ENCODE assay signal across 22 mouse cellular contexts in genomic region chr19:12465530-12466144, GRCm38 (mm10). TPM values are rescaled to one million over a fixed set of nuclear protein-coding genes. Genes with fewer than 3 reads are reported as not detected.
A peak's percentile ranks its signal among the peaks of the same experiment; 100 is the strongest.
DNase-seq lines count a peak whose midpoint lies in the region; ATAC-seq lines count a peak whose summit lies in the region.
"Had no signal": no experiment of that assay in that cellular context is flagged by ENCODE, and none has a peak within 500 bp of the region (broad histone marks: within the 10 kb centered on the region; RNA-seq: fewer than 3 reads in every experiment).

No protein-coding gene starts in this region.

- no peak overlapping the region for H3K4me2 ChIP-seq in forebrain, embryonic 11.5 days (ENCODE audit: low read depth, low read length, severe bottlenecking)
- no peak overlapping the region for H3K4me2 ChIP-seq in forebrain, embryonic 16.5 days (ENCODE audit: low read length)
- H3K4me2 ChIP-seq in midbrain, embryonic 13.5 days (replicated peaks) = no peak overlapping the region
- no peak overlapping the region for H3K4me2 ChIP-seq in midbrain, embryonic 16.5 days (ENCODE audit: low read length)
- H3K4me2 ChIP-seq: limb, embryonic 13.5 days had no signal

- H3K4me3 ChIP-seq in forebrain, embryonic 11.5 days (ENCODE audit: low read depth, low read length) = no peak overlapping the region
- no peak overlapping the region for H3K4me3 ChIP-seq in forebrain, embryonic 16.5 days (replicated peaks; ENCODE audit: low read length)
- H3K4me3 ChIP-seq in midbrain, embryonic 13.5 days (replicated peaks) = no peak overlapping the region
- H3K4me3 ChIP-seq in midbrain, embryonic 16.5 days (ENCODE audit: low read depth, low read length) = no peak overlapping the region
- peak overlapping the region; percentile 72 for H3K4me3 ChIP-seq in macrophage (ENCODE audit: inconsistent target)
- H3K4me3 ChIP-seq: limb, embryonic 13.5 days; liver, embryonic 15.5 days had no signal

- no peak overlapping the region for H3K27ac ChIP-seq in forebrain, embryonic 11.5 days (ENCODE audit: low read depth, low read length)
- no peak overlapping the region for H3K27ac ChIP-seq in forebrain, embryonic 16.5 days (ENCODE audit: low read length)
- no peak overlapping the region for H3K27ac ChIP-seq in midbrain, embryonic 13.5 days
- no peak overlapping the region for H3K27ac ChIP-seq in midbrain, embryonic 16.5 days (ENCODE audit: low read length)
- H3K27ac ChIP-seq in macrophage = peak overlapping the region; percentile 99
- H3K27ac ChIP-seq: limb, embryonic 13.5 days; liver, embryonic 15.5 days had no signal

- 93% methylated on average over 10 of the region's 10 CpGs for WGBS in forebrain, embryonic 11.5 days
- WGBS in forebrain, embryonic 16.5 days = 93% methylated on average over 10 of the region's 10 CpGs
- 94% methylated on average over 10 of the region's 10 CpGs for WGBS in midbrain, embryonic 13.5 days
- WGBS in midbrain, embryonic 16.5 days = 93% methylated on average over 10 of the region's 10 CpGs
- WGBS in macrophage (ENCODE audit: missing documents) = 77% methylated on average over 10 of the region's 10 CpGs

- H3K27me3 ChIP-seq in forebrain, embryonic 11.5 days (ENCODE audit: control insufficient read depth, insufficient read depth, low read length) = no peaks in the 10 kb centered on the region
- no peaks in the 10 kb centered on the region for H3K27me3 ChIP-seq in forebrain, embryonic 16.5 days (replicated peaks; ENCODE audit: control insufficient read depth, insufficient read depth, low read length)
- no peaks in the 10 kb centered on the region for H3K27me3 ChIP-seq in midbrain, embryonic 13.5 days
- H3K27me3 ChIP-seq in midbrain, embryonic 16.5 days (ENCODE audit: control insufficient read depth, insufficient read depth, low read depth, low read length) = no peaks in the 10 kb centered on the region
- H3K27me3 ChIP-seq: limb, embryonic 13.5 days; liver, embryonic 15.5 days had no signal

- no peaks in the 10 kb centered on the region for H3K9me3 ChIP-seq in forebrain, embryonic 11.5 days (ENCODE audit: control insufficient read depth, low read length)
- no peaks in the 10 kb centered on the region for H3K9me3 ChIP-seq in forebrain, embryonic 16.5 days (ENCODE audit: control insufficient read depth, low read length)
- no peaks in the 10 kb centered on the region for H3K9me3 ChIP-seq in midbrain, embryonic 13.5 days
- H3K9me3 ChIP-seq in midbrain, embryonic 16.5 days (replicated peaks; ENCODE audit: control insufficient read depth, low read length, poor library complexity, severe bottlenecking) = no peaks in the 10 kb centered on the region
- H3K9me3 ChIP-seq: limb, embryonic 13.5 days; liver, embryonic 15.5 days had no signal

- peaks cover 95% of the 10 kb centered on the region for H3K79me2 ChIP-seq in macrophage (ENCODE audit: inconsistent target)

- peaks cover 10% of the 10 kb centered on the region for H3K36me3 ChIP-seq in forebrain, embryonic 11.5 days (ENCODE audit: control insufficient read depth, insufficient read depth, low read length)
- H3K36me3 ChIP-seq in forebrain, embryonic 16.5 days (ENCODE audit: control insufficient read depth, insufficient read depth) = peaks cover 9% of the 10 kb centered on the region
- peaks cover 35% of the 10 kb centered on the region for H3K36me3 ChIP-seq in midbrain, embryonic 13.5 days
- H3K36me3 ChIP-seq in midbrain, embryonic 16.5 days (ENCODE audit: control insufficient read depth, insufficient read depth, low read length) = peaks cover 13% of the 10 kb centered on the region
- H3K36me3 ChIP-seq in macrophage (ENCODE audit: inconsistent target) = no peaks in the 10 kb centered on the region; the same call in 1 of the 2 replicates
- H3K36me3 ChIP-seq: limb, embryonic 13.5 days; liver, embryonic 15.5 days had no signal

- DNase-seq in forebrain, embryonic 11.5 days (ENCODE audit: low spot score) = peak; percentile 45
- peak; percentile 3 for DNase-seq in layer of hippocampus, adult 11-12 months (ENCODE audit: low spot score)
- DNase-seq in layer of hippocampus, adult 9-11 months = no peak

- no peaks in the 10 kb centered on the region for H3K4me1 ChIP-seq in forebrain, embryonic 11.5 days (replicated peaks; ENCODE audit: control insufficient read depth, insufficient read depth, low read length)
- no peaks in the 10 kb centered on the region for H3K4me1 ChIP-seq in forebrain, embryonic 16.5 days (replicated peaks; ENCODE audit: control insufficient read depth, insufficient read depth, low read length)
- H3K4me1 ChIP-seq in midbrain, embryonic 13.5 days (replicated peaks) = 0 out of 2 replicates have a peak, but pooled peaks cover 3% of the 10 kb centered on the region
- no peaks in the 10 kb centered on the region for H3K4me1 ChIP-seq in midbrain, embryonic 16.5 days (ENCODE audit: control insufficient read depth, insufficient read depth, low read length)
- H3K4me1 ChIP-seq: liver, embryonic 15.5 days had no signal

- no peak for ATAC-seq in forebrain, embryonic 11.5 days (replicated peaks; ENCODE audit: low FRiP score)
- no peak for ATAC-seq in forebrain, embryonic 16.5 days
- peak; percentile 69; the same call in 1 of the 2 replicates for ATAC-seq in midbrain, embryonic 13.5 days
- no peak; the same call in 1 of the 2 replicates for ATAC-seq in midbrain, embryonic 16.5 days
- no peak for ATAC-seq in megakaryocyte progenitor cell, adult 5-6 weeks (replicated peaks; ENCODE audit: poor library complexity)

- H3K9ac ChIP-seq in forebrain, embryonic 11.5 days (ENCODE audit: low read length) = no peak overlapping the region
- no peak overlapping the region for H3K9ac ChIP-seq in forebrain, embryonic 16.5 days (replicated peaks; ENCODE audit: low read depth, low read length)
- no peak overlapping the region for H3K9ac ChIP-seq in midbrain, embryonic 13.5 days (replicated peaks)
- no peak overlapping the region for H3K9ac ChIP-seq in midbrain, embryonic 16.5 days (ENCODE audit: low read depth, low read length)
- H3K9ac ChIP-seq: limb, embryonic 13.5 days; liver, embryonic 15.5 days had no signal

RNA-seq across cellular contexts. Expression of gene Mpeg1, which starts 5.1 kb away (rescaled TPM):
- polyA plus RNA-seq in forebrain, embryonic 11.5 days (2014; fragmentation: Nextera tagmentation; extraction: Ambion mirVana) = 0.28 and 0.41 TPM in 2 replicates
- 0.39 and 0.47 TPM in 2 replicates for polyA plus RNA-seq in forebrain, embryonic 16.5 days (2015; fragmentation: Nextera tagmentation; extraction: Ambion mirVana)
- 0.54 and 0.57 TPM in 2 replicates for polyA plus RNA-seq in midbrain, embryonic 13.5 days (2015; fragmentation: Nextera tagmentation; extraction: Ambion mirVana)
- 0.69 and 0.71 TPM in 2 replicates for polyA plus RNA-seq in midbrain, embryonic 16.5 days (2015; fragmentation: Nextera tagmentation; extraction: Ambion mirVana)
- 100 to 1,000 TPM; 252 to 707 (median 456) TPM for total RNA-seq in macrophage (2018; cell fraction: chromatin; rRNA removed)
- 1,000 to 10,000 TPM; 1,942 to 3,390 (median 2,625) TPM for total RNA-seq in macrophage (2018; cell fraction: cytosol; rRNA removed)
- 1,000 to 10,000 TPM in 25 of 26 experiments, 100 to 1,000 TPM in 1; 793 to 4,386 (median 3,068) TPM for total RNA-seq in macrophage (2018; cell fraction: nucleus; rRNA removed)
- 2,177 to 2,766 TPM (median 2,684 TPM) in 3 replicates for polyA plus RNA-seq in macrophage (2018)
- total RNA-seq in megakaryocyte progenitor cell, adult 5-6 weeks (2015) = 74.6 and 105 TPM in 2 replicates
- total RNA-seq in megakaryocyte progenitor cell, adult 5-6 weeks (2017) = 41.8 and 52.4 TPM in 2 replicates
- total RNA-seq: MEL had no signal

RNA-seq across cellular contexts. Expression of gene Dtx4, which starts 35.6 kb away (rescaled TPM):
- 39.8 and 40.2 TPM in 2 replicates for polyA plus RNA-seq in forebrain, embryonic 11.5 days (2014; fragmentation: Nextera tagmentation; extraction: Ambion mirVana)
- 20.3 and 21.3 TPM in 2 replicates for polyA plus RNA-seq in forebrain, embryonic 16.5 days (2015; fragmentation: Nextera tagmentation; extraction: Ambion mirVana)
- 36.6 and 40.7 TPM in 2 replicates for polyA plus RNA-seq in midbrain, embryonic 13.5 days (2015; fragmentation: Nextera tagmentation; extraction: Ambion mirVana)
- 38.6 and 39.3 TPM in 2 replicates for polyA plus RNA-seq in midbrain, embryonic 16.5 days (2015; fragmentation: Nextera tagmentation; extraction: Ambion mirVana)
- 100 to 1,000 TPM in 4 of 26 experiments, 10 to 100 TPM in 14, 1 to 10 TPM in 8; 7.0 to 144 (median 22.3) TPM for total RNA-seq in macrophage (2018; cell fraction: chromatin; rRNA removed)
- total RNA-seq in macrophage (2018; cell fraction: cytosol; rRNA removed) = 10 to 100 TPM; 10.2 to 96.6 (median 29.8) TPM
- total RNA-seq in macrophage (2018; cell fraction: nucleus; rRNA removed) = 100 to 1,000 TPM in 3 of 26 experiments, 10 to 100 TPM in 21, 1 to 10 TPM in 2; 8.5 to 133 (median 28.5) TPM
- 17.5 to 35.6 TPM (median 30.8 TPM) in 3 replicates for polyA plus RNA-seq in macrophage (2018)
- total RNA-seq in megakaryocyte progenitor cell, adult 5-6 weeks (2015) = 41.4 and 46.5 TPM in 2 replicates
- 38.9 and 39.0 TPM in 2 replicates for total RNA-seq in megakaryocyte progenitor cell, adult 5-6 weeks (2017)
- total RNA-seq: megakaryocyte-erythroid progenitor cell, adult 5-6 weeks had no signal

RNA-seq across cellular contexts. Expression of gene Pfpl, which starts 37.9 kb away (rescaled TPM):
- polyA plus RNA-seq in forebrain, embryonic 11.5 days (2014; fragmentation: Nextera tagmentation; extraction: Ambion mirVana) = not detected in 2 replicates
- not detected in 2 replicates for polyA plus RNA-seq in forebrain, embryonic 16.5 days (2015; fragmentation: Nextera tagmentation; extraction: Ambion mirVana)
- not detected in 2 replicates for polyA plus RNA-seq in midbrain, embryonic 13.5 days (2015; fragmentation: Nextera tagmentation; extraction: Ambion mirVana)
- polyA plus RNA-seq in midbrain, embryonic 16.5 days (2015; fragmentation: Nextera tagmentation; extraction: Ambion mirVana) = not detected in 2 replicates
- not detected for total RNA-seq in macrophage (2018; cell fraction: chromatin; rRNA removed)
- total RNA-seq in macrophage (2018; cell fraction: cytosol; rRNA removed) = not detected
- not detected for total RNA-seq in macrophage (2018; cell fraction: nucleus; rRNA removed)
- not detected in 3 replicates for polyA plus RNA-seq in macrophage (2018)
- not detected in 2 replicates for total RNA-seq in megakaryocyte progenitor cell, adult 5-6 weeks (2015)
- not detected in 2 replicates for total RNA-seq in megakaryocyte progenitor cell, adult 5-6 weeks (2017)
- total RNA-seq: adrenal gland, postnatal 4 days; gastrocnemius, adult 8-10 months; heart, adult 18-20 months; hematopoietic stem cell, adult 5-6 weeks; layer of hippocampus, postnatal 10 days; megakaryocyte-erythroid progenitor cell, adult 5-6 weeks; MEL had no signal
- polyA plus RNA-seq: CD4-positive, CD25-positive, alpha-beta regulatory T cell, adult 4 months; heart, embryonic 14.5 days; kidney, adult 2 months; limb, embryonic 13.5 days; liver, embryonic 15.5 days; neural tube, embryonic 11.5 days; spleen, adult 2 months had no signal

RNA-seq across cellular contexts. Expression of gene Olfr1441, which starts 48.4 kb away (rescaled TPM):
- polyA plus RNA-seq in forebrain, embryonic 11.5 days (2014; fragmentation: Nextera tagmentation; extraction: Ambion mirVana) = not detected in 2 replicates
- not detected in 2 replicates for polyA plus RNA-seq in forebrain, embryonic 16.5 days (2015; fragmentation: Nextera tagmentation; extraction: Ambion mirVana)
- polyA plus RNA-seq in midbrain, embryonic 13.5 days (2015; fragmentation: Nextera tagmentation; extraction: Ambion mirVana) = not detected in 2 replicates
- polyA plus RNA-seq in midbrain, embryonic 16.5 days (2015; fragmentation: Nextera tagmentation; extraction: Ambion mirVana) = not detected in 2 replicates
- not detected for total RNA-seq in macrophage (2018; cell fraction: chromatin; rRNA removed)
- not detected for total RNA-seq in macrophage (2018; cell fraction: cytosol; rRNA removed)
- total RNA-seq in macrophage (2018; cell fraction: nucleus; rRNA removed) = not detected
- polyA plus RNA-seq in macrophage (2018) = not detected in 3 replicates
- total RNA-seq in megakaryocyte progenitor cell, adult 5-6 weeks (2015) = not detected in 2 replicates
- total RNA-seq in megakaryocyte progenitor cell, adult 5-6 weeks (2017) = not detected in 2 replicates
- total RNA-seq: adrenal gland, postnatal 4 days; gastrocnemius, adult 8-10 months; heart, adult 18-20 months; hematopoietic stem cell, adult 5-6 weeks; layer of hippocampus, postnatal 10 days; megakaryocyte-erythroid progenitor cell, adult 5-6 weeks; MEL had no signal
- polyA plus RNA-seq: CD4-positive, CD25-positive, alpha-beta regulatory T cell, adult 4 months; heart, embryonic 14.5 days; kidney, adult 2 months; limb, embryonic 13.5 days; liver, embryonic 15.5 days; neural tube, embryonic 11.5 days; spleen, adult 2 months had no signal

Comparison
In these comparisons a context has a peak if more than half of its experiments do, and no peak if none do; other contexts are left out.
1. RNA of gene Mpeg1, which starts 5.1 kb away (polyA plus RNA-seq): 2,177 to 2,766 TPM in macrophage; 0.69 to 0.71 TPM in midbrain, embryonic 16.5 days, 0.54 to 0.57 TPM in midbrain, embryonic 13.5 days, 0.39 to 0.47 TPM in forebrain, embryonic 16.5 days and 0.28 to 0.41 TPM in forebrain, embryonic 11.5 days; every median in the first group is over 1,000 times any median in the second.